10 mouse cellular contexts compared by ENCODE assay signal in genomic region chr13:44580156-44580736, GRCm38 (mm10).
A peak's percentile ranks its signal among the peaks of the same experiment; 100 is the strongest.
DNase-seq lines count a peak whose midpoint lies in the region; ATAC-seq and TF ChIP-seq lines count a peak whose summit lies in the region.
"Had no signal": no experiment of that assay in that cellular context is flagged by ENCODE, and none has a peak within 500 bp of the region (broad histone marks: within the 10 kb centered on the region; RNA-seq: fewer than 3 reads in every experiment).

No protein-coding gene starts in this region.

- 65% methylated on average over 15 of the region's 15 CpGs for WGBS in intestine, embryonic 14.5 days
- WGBS in intestine, embryonic 15.5 days, result 64% methylated on average over 15 of the region's 15 CpGs
- WGBS in embryonic facial prominence, embryonic 10.5 days, result 55% methylated on average over 15 of the region's 15 CpGs
- whole genome bisulfite sequencing in forebrain, embryonic 12.5 days, result 22% methylated on average over 15 of the region's 15 CpGs
- 32% methylated on average over 15 of the region's 15 CpGs for WGBS in midbrain, embryonic 15.5 days

- ATAC-seq in intestine, embryonic 14.5 days (replicated peaks; ENCODE audit: low FRiP score, low TSS enrichment, low read depth), result no peak
- ATAC-seq in intestine, embryonic 15.5 days, result no peak
- no peak for ATAC-seq in forebrain, embryonic 12.5 days (ENCODE audit: low FRiP score)
- ATAC-seq in midbrain, embryonic 15.5 days (replicated peaks), result no peak

- H3K4me2 ChIP-seq in intestine, embryonic 14.5 days (ENCODE audit: low read length), result peak overlapping the region; percentile 8; the same call in 1 of the 2 replicates
- H3K4me2 ChIP-seq in intestine, embryonic 15.5 days (replicated peaks), result no peak overlapping the region
- peak overlapping the region; percentile 25 for H3K4me2 ChIP-seq in forebrain, embryonic 12.5 days
- peak overlapping the region; percentile 21; the same call in 1 of the 2 replicates for H3K4me2 ChIP-seq in midbrain, embryonic 15.5 days

- H3K27ac ChIP-seq in intestine, embryonic 14.5 days (ENCODE audit: low read depth), result no peak overlapping the region
- H3K27ac ChIP-seq in intestine, embryonic 15.5 days, result no peak overlapping the region
- no peak overlapping the region for H3K27ac ChIP-seq in embryonic facial prominence, embryonic 10.5 days (replicated peaks)
- no peak overlapping the region for H3K27ac ChIP-seq in forebrain, embryonic 12.5 days
- no peak overlapping the region for H3K27ac ChIP-seq in midbrain, embryonic 15.5 days
- H3K27ac ChIP-seq in layer of hippocampus, adult 2 months, result no peak overlapping the region

- TF ChIP-seq CTCF in layer of hippocampus, adult 2 months (conservative IDR thresholded peaks at IDR 0.05), result no peak

- H3K9ac ChIP-seq in intestine, embryonic 14.5 days (ENCODE audit: low read length), result no peak overlapping the region
- H3K9ac ChIP-seq in intestine, embryonic 15.5 days, result no peak overlapping the region
- H3K9ac ChIP-seq in forebrain, embryonic 12.5 days, result no peak overlapping the region
- H3K9ac ChIP-seq in midbrain, embryonic 15.5 days, result no peak overlapping the region

- no peaks in the 10 kb centered on the region for H3K27me3 ChIP-seq in intestine, embryonic 14.5 days (replicated peaks; ENCODE audit: control insufficient read depth, insufficient read depth, low read length)
- no peaks in the 10 kb centered on the region for H3K27me3 ChIP-seq in intestine, embryonic 15.5 days (replicated peaks)
- peaks cover 34% of the 10 kb centered on the region for H3K27me3 ChIP-seq in embryonic facial prominence, embryonic 10.5 days (replicated peaks; ENCODE audit: low read depth, poor library complexity, severe bottlenecking)
- H3K27me3 ChIP-seq in forebrain, embryonic 12.5 days, result 0 out of 2 replicates have a peak, but pooled peaks cover 4% of the 10 kb centered on the region
- H3K27me3 ChIP-seq in midbrain, embryonic 15.5 days (replicated peaks), result no peaks in the 10 kb centered on the region

- peaks cover 10% of the 10 kb centered on the region for H3K9me3 ChIP-seq in intestine, embryonic 14.5 days (ENCODE audit: control insufficient read depth, low read length)
- no peaks in the 10 kb centered on the region for H3K9me3 ChIP-seq in intestine, embryonic 15.5 days
- H3K9me3 ChIP-seq in embryonic facial prominence, embryonic 10.5 days, result peaks cover 9% of the 10 kb centered on the region; the same call in 1 of the 2 replicates
- H3K9me3 ChIP-seq in forebrain, embryonic 12.5 days, result peaks cover 7% of the 10 kb centered on the region; the same call in 1 of the 2 replicates
- H3K9me3 ChIP-seq in midbrain, embryonic 15.5 days, result no peaks in the 10 kb centered on the region

- H3K4me1 ChIP-seq in intestine, embryonic 14.5 days (replicated peaks; ENCODE audit: control insufficient read depth, insufficient read depth, low read length), result no peaks in the 10 kb centered on the region; the same call in 1 of the 2 replicates
- H3K4me1 ChIP-seq in intestine, embryonic 15.5 days (replicated peaks), result 0 out of 2 replicates have a peak, but pooled peaks cover 7% of the 10 kb centered on the region
- H3K4me1 ChIP-seq in embryonic facial prominence, embryonic 10.5 days, result peaks cover 49% of the 10 kb centered on the region
- H3K4me1 ChIP-seq in forebrain, embryonic 12.5 days, result peaks cover 36% of the 10 kb centered on the region
- peaks cover 29% of the 10 kb centered on the region for H3K4me1 ChIP-seq in midbrain, embryonic 15.5 days

- H3K4me3 ChIP-seq in intestine, embryonic 14.5 days (ENCODE audit: low read depth, low read length), result no peak overlapping the region
- H3K4me3 ChIP-seq in intestine, embryonic 15.5 days (replicated peaks), result no peak overlapping the region
- H3K4me3 ChIP-seq in embryonic facial prominence, embryonic 10.5 days, result 0 out of 2 replicates have a peak overlapping the region, but pooled peaks have one; percentile 5
- H3K4me3 ChIP-seq in forebrain, embryonic 12.5 days (replicated peaks), result no peak overlapping the region
- no peak overlapping the region for H3K4me3 ChIP-seq in midbrain, embryonic 15.5 days
- H3K4me3 ChIP-seq in layer of hippocampus, adult 2 months, result no peak overlapping the region

- no peaks in the 10 kb centered on the region for H3K36me3 ChIP-seq in intestine, embryonic 14.5 days (ENCODE audit: control insufficient read depth, insufficient read depth, low read length)
- H3K36me3 ChIP-seq in intestine, embryonic 15.5 days, result no peaks in the 10 kb centered on the region
- no peaks in the 10 kb centered on the region; the same call in 1 of the 2 replicates for H3K36me3 ChIP-seq in embryonic facial prominence, embryonic 10.5 days (replicated peaks)
- no peaks in the 10 kb centered on the region for H3K36me3 ChIP-seq in forebrain, embryonic 12.5 days (replicated peaks)
- H3K36me3 ChIP-seq in midbrain, embryonic 15.5 days (replicated peaks), result no peaks in the 10 kb centered on the region

- no peak for DNase-seq in intestine, embryonic 14.5 days (ENCODE audit: low spot score)
- no peak for DNase-seq in embryonic facial prominence, embryonic 10.5 days (ENCODE audit: low spot score)
- no peak for DNase-seq in spleen, adult 18-20 months
- no peak for DNase-seq in layer of hippocampus, adult 2 months (ENCODE audit: low spot score in 2 of 2)
- DNase-seq: cerebellum, adult 9-10 months; kidney, postnatal 36 days; lung, postnatal 36 days had no signal
